Mouse (Mus musculus) spleen, postnatal 4 days (tissue): ENCODE results near the gene Ormdl1.
A peak's percentile ranks its signal among the peaks of the same experiment; 100 is the strongest.
"Not testable (repeated sequence)": the region's sequence is repeated elsewhere in the genome, so short reads cannot be mapped to it uniquely, and the experiment has no call there.

Experiments
- DNase-seq, 2 experiments: peaks; one replicate each; pipeline ENCODE4 v3.0.0; 2022; ENCODE audit warnings: low spot score in 2 of 2

Gene Ormdl1

GRCm38 (mm10) chr1:53296581-53297383 is at the start of gene Ormdl1, which contains the start of the genes Pms1 and Gm28778:
Gene Ormdl1 (plus strand): TSS chr1:53297095.
Gene Pms1 (minus strand): TSS chr1:53297018.
Gene Gm28778 (plus strand): TSS chr1:53297111.
- DNase-seq = peak; percentile 91 to 95

- DNase-seq = not testable (repeated sequence)
Measured at GRCm38 (mm10) chr1:53264958-53265612, 31.8 kb upstream of the Ormdl1 start.

- DNase-seq = no peak
Measured at GRCm38 (mm10) chr1:53269901-53270300, 27.0 kb upstream of the Ormdl1 start.

GRCm38 (mm10) chr1:53272646-53273045 is 24.2 kb upstream of the Ormdl1 start:
- DNase-seq = no peak

GRCm38 (mm10) chr1:53291197-53291596 is 5.7 kb upstream of the Ormdl1 start:
- no peak for DNase-seq

GRCm38 (mm10) chr1:53300506-53300905 is 3.6 kb downstream of the Ormdl1 start:
- DNase-seq = no peak

- peak; percentile 79 to 90 for DNase-seq
Measured at GRCm38 (mm10) chr1:53312989-53313967, 16.4 kb downstream of the Ormdl1 start, which contains the start of gene Osgepl1. Gene Osgepl1 (plus strand): TSS chr1:53313624.

GRCm38 (mm10) chr1:53321662-53322344 is 24.9 kb downstream of the Ormdl1 start:
- no peak for DNase-seq

- DNase-seq = no peak
Measured at GRCm38 (mm10) chr1:53323254-53323653, 26.4 kb downstream of the Ormdl1 start.

- DNase-seq = no peak
Measured at GRCm38 (mm10) chr1:53324277-53324676, 27.4 kb downstream of the Ormdl1 start.

- DNase-seq = no peak
Measured at GRCm38 (mm10) chr1:53324827-53325494, 28.1 kb downstream of the Ormdl1 start.

- DNase-seq = not testable (repeated sequence)
Measured at GRCm38 (mm10) chr1:53333527-53333926, 36.6 kb downstream of the Ormdl1 start.

- DNase-seq = no peak
Measured at GRCm38 (mm10) chr1:53335465-53335864, 38.6 kb downstream of the Ormdl1 start.

- not testable (repeated sequence) for DNase-seq
Measured at GRCm38 (mm10) chr1:53337403-53337802, 40.5 kb downstream of the Ormdl1 start.

GRCm38 (mm10) chr1:53341071-53341470 is 44.2 kb downstream of the Ormdl1 start:
- DNase-seq = no peak

- DNase-seq = peak; percentile 97 to 98
Measured at GRCm38 (mm10) chr1:53352327-53353261, 55.7 kb downstream of the Ormdl1 start, which contains the start of the genes Asdurf, Gm28551 and Asnsd1. Gene Asdurf (minus strand): TSS chr1:53352619. Gene Gm28551 (minus strand): TSS chr1:53352667. Gene Asnsd1 (minus strand): TSS chr1:53352752.

- DNase-seq = no peak
Measured at GRCm38 (mm10) chr1:53358988-53359387, 62.1 kb downstream of the Ormdl1 start.
